Mouse (Mus musculus) T-cell, adult 2 months (primary cell): ENCODE results near the gene Gna13.

Experiments used
- DNase-seq: peaks from one replicate; pipeline ENCODE4 v3.0.0; 2022; ENCODE audit warnings: low spot score

Gene Gna13

DNA sequence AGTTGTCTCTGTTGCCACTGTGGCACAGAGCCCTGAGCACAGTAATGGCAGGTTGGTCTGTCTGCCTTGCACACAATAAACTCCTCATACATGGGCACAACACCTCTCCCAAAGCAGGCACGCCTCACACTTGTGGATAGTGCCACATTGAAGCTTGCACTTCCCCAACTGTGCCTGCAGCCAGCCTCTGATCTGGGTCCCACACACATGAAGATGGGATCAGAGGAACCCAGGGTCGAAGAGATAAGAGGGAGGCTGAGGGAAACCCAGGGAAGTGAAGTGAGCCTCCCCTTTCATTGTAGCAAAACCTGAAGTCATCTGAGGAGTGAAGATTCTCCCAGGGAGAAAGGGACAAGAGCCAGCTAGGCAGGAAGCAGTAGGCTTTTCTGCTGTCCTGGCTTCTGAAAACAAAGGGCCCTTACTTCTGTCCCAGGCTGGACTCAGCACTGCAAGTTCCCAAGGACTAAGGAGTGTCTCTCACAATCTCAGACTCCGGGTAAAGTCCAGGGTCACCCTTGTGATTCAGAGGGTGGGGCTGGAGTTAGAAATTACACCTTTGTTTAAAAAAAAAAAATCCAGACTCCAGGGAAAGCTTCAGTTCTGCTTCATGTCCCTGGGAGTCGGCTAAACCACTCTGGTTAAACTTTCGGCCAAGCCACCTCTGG, 12.8 kb upstream of the Gna13 start:
- no peak for DNase-seq

DNA sequence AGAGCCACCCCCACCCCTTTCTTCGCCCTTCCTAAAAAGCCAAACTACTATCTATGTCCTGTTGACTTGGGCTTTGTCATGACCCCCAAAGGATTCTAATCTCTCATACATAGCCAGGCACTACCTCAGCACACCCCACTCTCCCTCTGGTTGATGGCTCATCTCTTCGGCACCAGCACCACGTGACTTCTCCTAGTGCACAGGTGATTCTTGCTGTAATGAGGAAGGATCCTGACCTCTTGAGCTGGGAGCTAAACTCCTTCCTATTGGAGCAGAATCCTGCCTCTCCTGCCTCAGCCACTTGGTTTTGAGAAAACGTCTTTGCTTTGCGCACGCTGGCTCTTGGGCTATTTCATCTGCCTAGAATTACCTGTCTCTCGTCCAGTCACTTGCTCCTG, 12.3 kb upstream of the Gna13 start:
- DNase-seq, result no peak

DNA sequence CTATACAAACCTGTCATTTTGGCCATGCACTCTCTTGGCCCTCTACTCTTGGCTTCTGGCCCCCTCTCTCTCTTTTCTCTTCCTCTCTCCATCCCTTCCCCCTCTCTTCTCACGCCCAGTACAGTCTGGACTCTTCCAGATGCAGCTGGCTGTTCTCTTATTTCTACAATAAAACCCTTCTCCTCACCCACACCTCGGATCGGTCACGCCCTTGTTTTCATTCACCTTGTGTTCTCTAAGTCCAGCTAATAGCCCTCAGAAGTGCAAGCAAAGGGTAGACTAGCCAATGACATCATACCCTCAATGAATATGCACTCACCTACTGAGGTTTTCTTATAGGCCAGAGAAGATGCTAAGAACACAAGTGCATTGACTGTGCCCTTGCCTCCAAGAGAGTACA, 11.1 kb upstream of the Gna13 start:
- DNase-seq, result no peak

DNA sequence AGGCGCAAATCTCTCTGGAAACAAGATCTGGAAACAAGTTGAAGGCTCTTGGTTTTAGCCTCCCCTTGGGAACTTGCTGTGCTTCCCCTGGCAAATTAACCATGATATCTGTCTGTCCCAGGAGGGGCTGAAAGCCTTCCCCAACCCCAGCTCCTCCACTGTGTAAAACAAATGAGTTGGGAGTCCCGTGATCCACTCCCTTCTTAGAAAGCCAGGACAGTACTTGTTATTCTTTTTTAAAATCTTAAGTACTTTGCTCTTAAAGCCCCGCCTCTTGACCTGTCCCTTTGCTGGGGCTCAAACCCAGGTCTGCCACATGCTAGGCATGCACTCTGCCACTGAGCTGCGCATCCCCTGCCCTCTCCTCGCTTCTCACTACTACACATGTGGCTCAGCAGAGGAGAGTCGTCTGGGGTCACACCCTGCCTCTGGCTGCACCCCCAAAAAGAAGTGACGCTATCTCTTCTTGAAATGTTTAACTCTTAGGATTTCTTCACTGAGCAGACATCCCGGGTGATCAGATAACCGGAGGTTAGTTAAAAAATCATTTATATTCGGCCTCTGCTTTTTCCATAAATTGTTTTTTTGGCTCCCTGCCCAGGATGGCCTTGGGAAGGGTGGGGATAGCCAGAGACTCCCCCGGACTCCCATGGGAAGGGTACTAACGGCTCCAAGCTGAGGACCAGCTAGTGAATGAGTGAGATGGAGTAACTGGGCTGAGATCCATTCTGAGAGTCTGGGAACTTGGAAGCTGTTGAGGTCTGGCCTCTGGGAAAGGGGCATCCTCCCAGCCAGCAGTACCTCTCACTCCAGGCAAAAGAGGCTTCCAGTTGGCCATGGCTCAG, 9.0 kb upstream of the Gna13 start:
- no peak for DNase-seq

DNA sequence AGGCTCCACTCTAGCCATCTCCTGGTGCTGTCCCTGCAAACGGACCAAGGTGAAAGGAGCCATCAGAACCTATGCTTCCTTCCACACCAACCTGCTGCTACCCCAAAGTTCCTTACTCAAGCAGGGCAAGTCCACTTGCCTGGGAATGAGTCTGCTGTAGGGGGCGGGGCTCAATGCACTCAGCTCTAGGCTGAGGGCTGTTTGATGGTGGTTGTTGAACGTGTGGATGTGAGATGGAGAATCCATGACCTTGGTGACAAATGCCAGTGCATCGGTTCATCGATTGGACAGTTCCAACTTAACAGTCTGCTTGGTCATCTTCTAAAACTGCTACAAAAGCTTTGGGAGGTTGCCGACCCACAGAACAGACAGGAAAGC, 8.4 kb upstream of the Gna13 start:
- no peak for DNase-seq

DNA sequence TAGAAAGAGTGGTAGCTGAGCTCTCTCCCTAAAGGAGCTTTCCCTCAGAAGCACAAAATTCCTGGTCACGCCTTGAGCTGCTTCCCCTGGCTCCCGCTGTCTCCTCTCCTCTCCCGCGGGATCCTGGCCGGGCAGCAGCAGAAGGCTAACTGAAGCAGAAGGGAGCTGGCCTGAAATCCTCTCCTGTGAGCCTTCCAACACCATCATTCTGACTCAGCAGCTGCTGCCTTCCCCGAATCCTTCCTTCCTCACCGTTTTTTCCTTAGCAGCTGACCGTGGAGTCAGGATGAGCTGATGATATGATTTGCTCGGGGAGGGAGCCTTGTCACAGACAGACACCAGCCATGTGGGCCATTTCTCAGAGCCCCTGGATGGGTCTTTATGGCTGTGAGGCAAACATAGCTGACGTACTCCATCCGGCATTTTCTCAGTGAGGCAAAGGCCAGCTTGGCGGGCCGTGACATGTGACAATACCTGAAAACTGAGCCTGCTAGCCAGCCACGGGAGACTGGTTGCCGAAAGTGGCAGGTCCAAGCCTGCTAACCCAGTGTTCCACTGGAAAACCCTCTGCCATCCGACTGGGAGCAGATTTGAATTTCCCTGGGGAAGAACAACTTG, 6.8 kb upstream of the Gna13 start:
- no peak for DNase-seq

DNA sequence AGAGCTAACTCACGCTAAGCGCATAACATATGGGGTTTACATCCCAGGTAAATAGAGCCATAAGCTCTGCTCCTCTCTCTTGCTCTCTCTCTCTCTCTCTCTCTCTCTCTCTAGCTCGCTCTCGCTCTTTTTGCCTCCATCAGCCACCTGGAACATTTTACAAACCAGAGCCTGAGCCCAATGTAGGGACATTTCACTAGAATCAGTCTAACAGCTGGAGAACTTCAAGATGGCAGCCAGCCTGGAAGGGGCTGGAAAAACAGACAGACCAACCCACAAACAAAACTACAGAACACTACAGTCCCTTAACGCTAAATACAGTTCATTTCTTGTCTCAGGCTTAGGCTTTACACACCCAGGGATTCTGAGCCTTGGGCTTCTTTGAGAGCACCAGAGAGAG, 5.5 kb upstream of the Gna13 start:
- no peak for DNase-seq

DNA sequence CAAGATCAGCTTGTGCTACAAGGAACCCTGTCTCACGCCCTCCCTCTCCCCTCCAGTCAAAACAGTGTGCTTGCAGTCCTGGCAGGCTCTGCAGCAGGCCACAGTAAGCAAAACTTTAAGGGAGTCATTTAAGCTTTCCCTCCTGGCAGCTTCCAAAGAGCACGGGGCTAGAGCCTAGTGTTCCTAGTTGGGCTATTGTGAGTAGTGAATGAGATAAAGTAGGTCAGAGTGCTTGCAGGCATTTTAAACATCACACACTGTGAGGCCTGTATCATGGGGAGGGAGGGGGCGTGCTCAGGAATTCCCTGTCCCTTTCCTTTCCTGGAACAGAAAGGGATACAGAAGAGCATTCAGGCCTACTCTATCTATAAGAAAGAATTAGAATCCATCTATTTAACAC, 4.1 kb upstream of the Gna13 start:
- no peak for DNase-seq

DNA sequence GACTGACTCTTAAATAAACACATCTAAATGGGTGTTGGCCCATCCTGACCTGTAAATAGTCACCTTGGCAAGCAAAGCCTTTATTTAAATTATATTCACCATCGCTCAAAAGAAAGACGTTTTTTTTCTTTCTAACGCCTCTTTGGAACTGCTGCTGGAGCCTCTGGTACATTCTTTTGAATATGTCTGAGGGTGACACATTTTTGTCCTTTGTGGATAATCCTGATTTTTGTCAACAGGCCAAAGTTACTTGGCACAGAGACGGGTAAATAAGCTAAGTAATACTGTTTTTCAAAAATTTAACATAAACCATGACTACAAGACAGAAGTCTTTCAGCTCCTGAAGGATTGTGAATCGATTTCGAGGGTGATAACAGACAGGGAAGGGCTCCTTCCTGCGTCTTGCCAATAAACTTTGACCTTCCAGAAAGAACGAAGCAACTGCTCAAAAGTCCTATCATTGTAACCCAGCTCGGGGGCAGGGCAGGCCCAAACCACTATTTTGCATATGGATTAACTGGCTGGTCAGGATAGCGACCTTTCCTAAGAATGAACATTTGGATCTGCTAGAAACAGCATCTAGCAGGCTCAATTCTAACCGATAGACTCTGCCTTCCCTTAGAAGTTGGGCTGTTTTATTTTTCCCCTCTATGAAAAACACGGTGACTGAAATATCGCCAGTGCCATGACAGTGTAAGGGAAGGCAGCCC, 3.4 kb upstream of the Gna13 start:
- no peak for DNase-seq

DNA sequence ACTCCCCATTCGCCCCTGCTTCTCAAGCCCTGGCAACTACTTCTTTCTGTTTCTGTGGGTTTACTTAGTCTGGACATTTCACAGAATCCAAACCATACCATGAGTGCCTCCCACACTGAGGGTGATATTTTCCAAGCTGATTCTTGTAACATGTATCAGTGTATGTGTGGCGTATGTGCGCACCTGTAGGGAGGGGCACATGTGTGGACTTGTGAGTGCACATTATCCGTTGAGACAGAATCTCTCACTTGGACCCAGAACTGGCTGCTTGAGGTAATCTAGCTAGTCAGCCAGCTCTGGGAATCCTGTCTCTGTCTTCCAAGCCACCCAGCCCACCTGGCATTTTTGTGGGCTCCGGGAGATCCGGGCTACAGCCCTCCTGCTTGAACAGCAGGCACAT, 2.5 kb upstream of the Gna13 start:
- DNase-seq, result no peak

DNA sequence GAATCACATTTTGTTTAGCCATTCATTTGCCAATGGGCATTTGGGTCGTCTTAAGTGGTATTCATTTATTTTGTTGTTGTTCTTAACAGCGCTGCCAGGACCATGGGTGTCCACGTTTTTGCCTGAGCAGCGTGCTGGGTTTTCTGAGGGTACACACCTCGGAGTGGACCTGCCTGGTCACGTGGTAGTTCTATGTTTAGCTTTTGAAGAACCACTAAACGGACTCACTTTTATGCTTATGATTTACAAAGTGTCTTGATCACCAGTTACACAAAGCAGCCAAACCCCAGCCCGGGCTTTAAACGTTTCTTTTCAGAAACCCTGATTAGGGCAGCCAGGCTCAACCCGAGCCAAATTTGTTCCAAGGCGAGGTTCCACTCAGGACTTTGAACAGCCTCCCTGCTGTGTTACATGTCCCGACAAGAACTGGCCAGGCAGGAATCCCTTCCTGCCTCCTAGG, 2.0 kb upstream of the Gna13 start:
- no peak for DNase-seq

DNA sequence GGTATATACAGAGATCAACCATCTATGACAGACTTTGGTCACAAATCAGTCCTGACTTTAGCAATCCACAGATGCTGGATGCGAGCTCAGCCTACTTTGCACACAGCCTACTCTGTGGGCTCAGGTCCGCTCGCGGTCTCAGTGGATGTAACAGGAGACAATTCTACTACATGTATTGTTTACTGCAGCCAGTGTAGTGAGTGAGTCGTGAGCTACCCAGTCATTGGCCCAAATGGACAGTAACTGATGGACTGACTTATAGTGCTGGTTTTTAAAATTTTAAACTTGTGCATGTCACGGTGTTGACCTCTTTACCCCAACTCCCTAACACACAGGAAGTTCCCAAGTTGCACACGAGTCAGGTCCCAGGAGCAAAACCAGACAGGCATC, 1.4 kb upstream of the Gna13 start:
- DNase-seq, result no peak

DNA sequence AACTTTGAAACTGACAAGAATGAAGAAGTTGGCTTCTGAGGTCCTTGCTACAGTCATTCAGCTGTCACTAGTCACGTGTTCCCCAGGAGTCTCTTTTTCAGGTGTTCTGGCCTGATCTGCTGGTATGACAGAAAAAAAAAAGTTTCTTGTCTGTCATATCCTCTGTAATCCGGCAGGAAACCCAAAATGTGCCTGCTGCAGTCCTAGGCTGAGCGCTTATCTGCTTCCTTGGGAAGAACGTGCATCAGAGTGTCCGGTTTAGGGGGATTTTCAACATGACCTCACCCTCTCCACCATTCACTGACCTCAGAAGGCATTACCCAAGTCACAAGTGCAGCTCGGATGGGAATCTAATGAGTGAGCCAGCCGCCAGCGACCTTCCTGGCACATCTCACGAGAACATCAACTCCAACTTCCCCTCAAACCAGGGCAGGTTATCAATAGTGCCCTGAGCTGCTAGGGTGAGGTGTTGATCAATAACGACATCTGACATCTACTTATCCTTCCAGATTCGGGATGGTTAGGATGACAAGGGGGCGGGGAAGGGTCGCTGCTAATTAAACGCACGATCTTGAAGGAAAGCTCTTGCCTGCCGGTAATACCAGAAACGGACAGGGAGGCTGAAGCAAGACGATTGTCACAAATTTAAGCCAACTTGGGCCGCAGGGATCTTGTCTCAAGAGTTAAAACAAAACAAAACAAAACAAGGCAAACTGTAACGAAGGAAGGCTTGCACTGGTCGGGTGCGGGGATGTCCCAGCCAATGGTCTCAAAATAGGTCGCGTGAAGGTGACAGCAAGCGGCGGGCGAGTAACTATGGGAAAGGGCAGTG, 784 bp upstream of the Gna13 start:
- peak; percentile 62 for DNase-seq

DNA sequence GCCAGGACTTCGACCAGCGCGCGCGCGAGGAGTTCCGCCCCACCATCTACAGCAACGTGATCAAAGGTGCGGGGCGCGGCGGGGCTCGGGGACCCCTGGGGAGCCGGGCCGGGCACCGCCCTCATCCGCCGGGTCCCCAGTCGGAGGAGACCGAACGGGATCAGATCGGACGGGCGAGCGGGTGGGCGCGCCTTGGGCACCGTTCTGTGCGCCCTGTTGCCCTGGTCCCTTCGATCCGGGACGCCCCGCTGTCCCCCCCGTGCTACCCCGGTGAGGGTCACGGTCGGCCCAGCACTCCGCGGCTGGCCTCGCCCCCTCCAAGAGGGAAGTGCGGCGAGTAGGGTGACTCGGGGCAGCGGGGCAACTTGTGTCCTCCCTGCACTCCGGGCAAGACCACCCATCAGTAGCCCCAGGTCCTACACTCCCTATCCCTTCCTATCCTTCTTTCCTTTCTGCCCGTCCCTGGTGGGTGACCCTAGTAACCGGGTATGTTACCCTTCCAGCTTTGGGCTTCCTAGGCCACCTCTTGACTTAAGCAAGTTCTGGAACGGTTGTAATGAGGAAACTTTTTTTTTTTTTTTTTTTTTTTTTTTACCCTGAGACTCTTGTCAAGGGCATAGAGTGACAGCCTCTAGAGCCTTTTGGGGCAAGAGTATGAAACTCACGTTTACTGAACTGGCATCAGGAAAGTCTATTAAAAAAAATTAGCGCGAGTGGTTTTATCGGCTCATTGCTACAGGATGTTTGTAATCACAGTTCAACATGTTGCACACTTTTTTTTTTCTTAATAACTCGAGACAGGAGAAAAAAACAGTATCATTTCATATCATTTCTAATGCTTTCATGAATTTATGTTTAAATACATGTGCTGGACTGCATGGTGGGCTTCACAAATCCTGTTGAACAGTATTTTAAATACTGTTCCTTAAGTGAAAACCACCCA, 831 bp downstream of the Gna13 start:
- DNase-seq, result peak; percentile 72

DNA sequence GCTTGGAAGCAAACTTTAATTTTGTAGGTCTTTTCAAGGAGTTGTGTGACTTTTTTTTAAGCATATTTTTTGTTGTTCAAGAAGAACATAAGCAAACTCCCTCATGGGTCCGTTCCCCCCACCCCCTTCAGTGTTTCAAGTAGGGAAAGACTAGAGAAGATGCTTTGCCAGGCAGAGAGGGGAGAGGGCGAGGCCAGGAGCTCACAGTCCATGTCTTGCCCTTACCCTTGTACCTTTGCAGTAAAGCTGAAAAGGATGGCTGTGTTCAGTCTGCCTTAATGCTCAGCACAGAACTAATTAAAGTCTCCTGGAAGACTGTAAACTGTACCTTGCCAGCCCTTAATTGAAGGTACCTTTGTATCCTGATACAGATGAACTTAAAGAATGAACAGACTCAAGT, 1.7 kb downstream of the Gna13 start:
- DNase-seq, result no peak

DNA sequence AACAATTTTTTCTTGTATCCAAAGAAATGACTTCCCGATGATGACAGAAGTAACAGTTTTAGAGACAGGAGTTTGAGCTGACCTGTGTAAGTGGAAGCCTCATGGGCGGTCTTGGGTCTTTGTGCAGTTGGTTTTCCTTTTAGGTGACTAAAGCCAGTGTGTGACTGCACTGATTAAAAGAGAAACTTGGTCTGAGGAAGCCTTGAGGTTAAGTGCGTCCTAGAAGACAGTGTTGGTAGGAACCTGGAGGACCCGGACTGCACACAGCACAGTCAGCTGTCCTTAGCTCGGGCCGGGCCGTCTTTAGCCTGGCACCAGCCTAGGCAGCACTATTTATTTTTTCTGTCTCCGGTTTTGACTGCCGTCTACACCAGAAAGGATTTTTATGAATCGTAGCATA, 2.2 kb downstream of the Gna13 start:
- DNase-seq, result no peak

DNA sequence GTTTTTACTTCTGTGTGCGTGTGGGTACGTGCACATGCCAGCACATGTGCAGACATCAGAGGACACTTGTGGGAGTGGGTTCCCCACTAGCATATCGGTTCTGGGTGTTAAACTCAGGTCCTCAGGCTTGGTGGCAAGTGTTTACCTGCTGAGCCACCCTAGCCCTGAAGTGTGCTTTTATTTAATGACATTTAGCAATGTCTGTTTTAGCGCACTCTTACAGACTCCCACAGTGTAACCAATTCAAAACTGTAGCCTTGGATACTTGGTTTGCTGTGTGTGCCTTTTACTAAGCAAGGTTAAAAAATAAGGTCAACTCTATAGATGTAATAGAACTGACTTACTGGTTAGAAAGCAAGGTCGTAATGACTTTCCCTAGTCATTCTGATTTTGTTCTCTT, 3.2 kb downstream of the Gna13 start:
- no peak for DNase-seq

DNA sequence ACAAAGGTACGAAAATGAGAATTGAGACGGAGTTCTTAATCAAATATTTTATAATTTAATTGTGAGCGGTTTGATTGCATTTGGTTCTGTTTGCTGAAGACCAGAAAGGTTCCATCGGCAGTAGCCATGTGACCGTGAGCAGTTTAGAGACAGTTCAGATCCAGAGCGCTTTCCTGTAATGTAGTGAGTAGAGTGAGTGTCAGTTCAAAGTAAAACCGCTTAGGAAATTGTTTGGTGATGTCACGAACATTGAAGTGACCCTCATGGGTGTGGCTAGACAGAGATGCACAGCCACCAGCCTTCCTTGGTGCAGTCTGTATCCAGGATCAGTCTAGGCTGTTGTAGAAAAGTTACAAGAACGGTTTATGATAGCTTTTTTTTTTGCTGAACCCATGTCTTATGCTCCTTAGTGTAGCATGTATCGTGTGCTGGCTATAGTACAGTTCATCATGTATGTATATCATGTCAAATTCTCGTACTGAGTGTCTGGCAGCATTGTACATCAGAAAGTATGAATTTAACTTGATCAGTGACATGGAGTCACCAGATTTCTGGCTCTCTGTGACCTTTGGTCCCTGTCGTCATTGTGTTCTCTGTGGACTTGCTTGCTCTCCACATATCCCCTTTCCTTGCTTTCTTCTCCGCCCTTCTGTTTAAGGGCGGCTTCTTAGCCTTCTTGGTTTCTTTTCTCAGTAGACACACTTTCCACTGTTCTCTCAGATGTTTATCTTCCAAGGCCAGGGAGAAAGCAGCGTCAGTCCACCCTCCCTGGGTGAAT, 4.4 kb downstream of the Gna13 start:
- DNase-seq, result no peak

DNA sequence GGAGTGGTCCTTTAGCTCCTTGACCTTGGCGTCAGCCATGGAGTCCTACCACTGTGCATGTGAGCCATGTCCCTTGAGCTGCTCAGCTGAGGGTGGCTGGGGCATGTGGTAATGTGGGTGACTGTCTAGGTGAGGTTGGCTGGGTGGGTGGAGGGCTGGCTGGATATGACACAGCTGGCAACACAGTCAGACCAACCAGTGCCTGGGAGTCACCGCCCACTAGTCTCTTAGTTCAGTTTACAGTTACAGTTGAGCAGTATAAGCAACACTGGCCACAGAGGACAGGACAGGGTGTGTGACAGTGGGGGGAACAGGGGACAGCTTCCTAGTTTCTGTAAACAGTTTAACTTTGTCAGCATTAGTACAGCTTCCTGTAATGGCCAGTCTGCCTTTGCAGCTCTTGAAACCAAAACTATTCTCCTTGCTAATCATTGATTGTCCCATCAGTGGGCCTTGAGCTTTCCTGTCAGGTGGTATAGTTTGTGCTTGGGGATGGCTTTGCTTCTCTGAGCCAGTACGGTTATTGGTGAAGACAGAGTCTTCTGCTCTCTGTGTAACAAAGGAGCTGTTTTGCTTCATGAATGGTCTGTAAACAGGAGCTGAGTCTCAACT, 6.5 kb downstream of the Gna13 start:
- DNase-seq, result peak; percentile 46
